Mouse (Mus musculus): Measurements from ENCODE around the gene 4930449I24Rik. TPM values are rescaled to one million over a fixed set of nuclear protein-coding genes. Genes with fewer than 3 reads are reported as not detected.

4930449I24Rik gene
- total and polyA plus RNA-seq, 2 experiments: not detected

Other genes with a start within 250 kb of the 4930449I24Rik start
- gene Wasf3, start 117.4 kb upstream of the 4930449I24Rik start, total RNA-seq (2014; rRNA removed): 0.07 and 0.09 TPM in 2 replicates
- 0.02 and 0.04 TPM in 2 replicates for gene Wasf3, start 117.4 kb upstream of the 4930449I24Rik start, polyA plus RNA-seq (2012; rRNA removed)
- gene Gm6408, start 20.4 kb upstream of the 4930449I24Rik start, total RNA-seq (2014; rRNA removed): not detected in 2 replicates
- gene Gm6408, start 20.4 kb upstream of the 4930449I24Rik start, polyA plus RNA-seq (2012; rRNA removed): not detected in 2 replicates
- not detected in 2 replicates for gene Gm6370, start 11.0 kb upstream of the 4930449I24Rik start, total RNA-seq (2014; rRNA removed)
- not detected in 2 replicates for gene Gm6370, start 11.0 kb upstream of the 4930449I24Rik start, polyA plus RNA-seq (2012; rRNA removed)
- gene Gm3402, start 11.7 kb downstream of the 4930449I24Rik start, total RNA-seq (2014; rRNA removed): not detected in 2 replicates
- not detected in 2 replicates for gene Gm3402, start 11.7 kb downstream of the 4930449I24Rik start, polyA plus RNA-seq (2012; rRNA removed)
- gene Gm3404, start 23.4 kb downstream of the 4930449I24Rik start, total RNA-seq (2014; rRNA removed): not detected in 2 replicates
- gene Gm3404, start 23.4 kb downstream of the 4930449I24Rik start, polyA plus RNA-seq (2012; rRNA removed): not detected in 2 replicates
- gene Gm3409, start 35.2 kb downstream of the 4930449I24Rik start, total RNA-seq (2014; rRNA removed): not detected in 2 replicates
- not detected in 2 replicates for gene Gm3409, start 35.2 kb downstream of the 4930449I24Rik start, polyA plus RNA-seq (2012; rRNA removed)
- not detected in 2 replicates for gene Gm3415, start 53.7 kb downstream of the 4930449I24Rik start, total RNA-seq (2014; rRNA removed)
- gene Gm3415, start 53.7 kb downstream of the 4930449I24Rik start, polyA plus RNA-seq (2012; rRNA removed): not detected in 2 replicates
- 0.65 and 0.81 TPM in 2 replicates for gene Gpr12, start 82.8 kb downstream of the 4930449I24Rik start, total RNA-seq (2014; rRNA removed)
- gene Gpr12, start 82.8 kb downstream of the 4930449I24Rik start, polyA plus RNA-seq (2012; rRNA removed): 2.7 TPM in 2 replicates

Data from liver, adult 2 months (tissue).